Mouse (Mus musculus) hindbrain, postnatal 0 days (tissue): ENCODE data around the gene Slc7a5. TPM values are rescaled to one million over a fixed set of nuclear protein-coding genes. Genes with fewer than 3 reads are reported as not detected.

ENCODE experiments used
- ATAC-seq: fragments of 200-750 bp; cut with Nextera tagmentation; 2 replicates; pipeline ENCODE4 v1.8.0; 2017; ENCODE audit warnings: mild to moderate bottlenecking, moderate TSS enrichment, moderate library complexity
- DNase-seq: peaks from one replicate; pipeline ENCODE4 v3.0.0-alpha.2; 2015; ENCODE audit warnings: low spot score
- H3K27ac ChIP-seq: fragments of 300-500 bp; sonication (generic); 2 replicates; pipeline ENCODE4 v1.5.1; 2014; ENCODE audit warnings: mild to moderate bottlenecking
- H3K27me3 ChIP-seq: fragments of 300-500 bp; sonication (generic); 2 replicates; pipeline ENCODE4 v1.6.1; 2014; ENCODE audit warnings: low read length, mixed read lengths; ENCODE audit not compliant: insufficient read depth
- H3K36me3 ChIP-seq: fragments of 300-500 bp; sonication (generic); 2 replicates; pipeline ENCODE4 v1.6.1; 2014; ENCODE audit warnings: low read length, mixed read lengths; ENCODE audit not compliant: insufficient read depth
- H3K4me1 ChIP-seq: fragments of 300-500 bp; sonication (generic); 2 replicates; pipeline ENCODE4 v1.6.1; 2014; ENCODE audit warnings: antibody characterized with exemption, low read length, mixed read lengths; ENCODE audit not compliant: insufficient read depth
- H3K4me2 ChIP-seq: fragments of 300-500 bp; sonication (generic); 2 replicates; pipeline ENCODE4 v1.6.1; 2014; ENCODE audit warnings: low read depth, mild to moderate bottlenecking, low read length, moderate library complexity, mixed read lengths
- H3K4me3 ChIP-seq: fragments of 300-500 bp; sonication (generic); 2 replicates; pipeline ENCODE4 v1.5.1; 2014; ENCODE audit warnings: low read length
- H3K9ac ChIP-seq: fragments of 300-500 bp; sonication (generic); replicated peaks from 2 replicates; pipeline ENCODE4 v1.6.1; 2014; ENCODE audit warnings: mild to moderate bottlenecking, low read length, moderate library complexity, mixed read lengths
- H3K9me3 ChIP-seq: fragments of 300-500 bp; sonication (generic); 2 replicates; pipeline ENCODE4 v1.6.1; 2016; ENCODE audit warnings: low read length, mixed read lengths
- CTCF ChIP-seq: IDR thresholded peaks from 2 replicates; pipeline ENCODE4 v1.5.1; 2016; ENCODE audit warnings: antibody characterized with exemption, control low read depth, low read depth
- WGBS: fragments of 180-500 bp; shearing (Covaris S2); extraction: QIAGEN DNeasy Blood & Tissue Kit; methylation state at CpG from one replicate; pipeline ENCODE4 v1.1.7; 2014; 5-methylcytosine and 5-hydroxymethylcytosine counted together
- polyA plus RNA-seq: library from polyadenylated mRNA; unstranded; fragments of >200 nt; fragmentation: Nextera tagmentation; extraction: Ambion mirVana; gene quantifications from 2 replicates; pipeline ENCODE4 v1.2.1, GENCODE M21; 2015
- total RNA-seq: library from RNA; depleted of rRNA; stranded (reverse); fragments of >200 nt; gene quantifications from 2 replicates; pipeline ENCODE4 v1.2.3, GENCODE M21; 2014; rRNA removed

Gene Slc7a5
- total and polyA plus RNA-seq, 2 experiments from 2014 or later, result 72.1 to 148 TPM

DNA sequence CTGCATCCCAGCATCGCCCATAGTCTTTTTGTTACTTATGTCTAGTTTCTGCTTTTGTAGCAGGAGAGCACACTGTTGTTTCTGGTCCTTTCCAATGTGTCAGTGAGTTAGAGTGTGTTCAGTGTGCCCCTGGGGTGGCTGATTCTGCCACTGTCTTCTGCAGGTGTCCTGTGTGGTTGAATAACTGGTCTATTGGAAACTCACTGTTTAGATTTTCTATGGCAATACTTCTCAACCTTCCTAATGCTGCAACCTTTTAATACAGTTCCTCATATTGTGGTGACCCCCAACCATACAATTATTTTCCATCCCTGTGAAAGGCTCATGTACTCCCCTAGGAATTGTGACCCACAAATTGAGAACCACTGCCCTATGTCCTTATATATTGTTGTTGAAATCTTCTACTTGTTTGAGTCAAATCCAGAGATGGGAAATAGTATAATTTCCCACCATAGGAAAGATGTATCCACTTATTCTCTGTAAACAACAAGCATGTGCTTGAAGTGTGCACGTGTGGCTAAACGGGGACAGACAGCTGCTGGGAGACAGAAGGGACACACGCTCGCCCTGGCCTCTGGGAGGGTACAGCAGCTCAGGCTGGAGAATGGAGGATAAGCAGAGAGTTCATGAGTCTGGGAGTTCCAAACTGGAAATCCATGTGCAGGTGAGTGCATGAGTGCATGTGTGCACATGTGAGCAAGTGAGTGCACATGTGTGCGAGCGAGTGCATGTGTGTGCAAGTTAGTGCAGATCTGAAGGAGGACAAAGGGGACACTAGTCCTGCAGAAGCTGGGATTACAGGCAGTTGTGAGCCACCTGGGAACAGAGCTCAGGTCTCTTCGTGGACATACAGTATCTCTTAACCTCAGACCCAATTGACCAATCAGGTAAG, 65.2 kb downstream of the Slc7a5 start:
- Histone ChIP-seq H3K9ac (no peak overlapping the region), H3K27me3 (no peaks in the 10 kb centered on the region), H3K36me3 (no peaks in the 10 kb centered on the region), H3K4me1 (no peaks in the 10 kb centered on the region), H3K4me2 (no peak overlapping the region), H3K27ac (no peak overlapping the region), H3K4me3 (no peak overlapping the region), H3K9me3 (no peaks in the 10 kb centered on the region)
- DNase-seq (no peak), ATAC-seq (no peak)
- WGBS, result 90% methylated on average over 8 of the region's 8 CpGs
- TF ChIP-seq CTCF, result no peak

DNA sequence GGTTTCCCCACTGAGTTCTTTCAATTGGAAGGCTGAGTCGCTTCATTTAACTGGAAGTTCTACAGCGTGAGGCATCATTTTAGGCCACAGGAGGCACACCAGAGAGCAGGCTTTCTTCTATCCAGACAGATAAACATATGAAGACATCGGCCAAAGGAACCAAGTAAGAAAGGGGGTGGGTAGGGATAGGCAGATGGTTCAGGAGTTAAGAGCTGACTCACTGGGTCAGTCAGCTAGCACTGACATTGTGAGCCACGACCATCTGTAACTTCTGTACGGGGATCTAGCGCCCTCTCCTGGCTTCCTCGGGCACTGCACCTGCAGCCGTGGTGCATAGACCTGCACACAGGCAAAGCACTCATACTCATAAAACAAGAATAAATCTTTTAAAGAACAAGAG, 66.3 kb downstream of the Slc7a5 start:
- Histone ChIP-seq H3K27me3 (no peaks in the 10 kb centered on the region), H3K27ac (no peak overlapping the region), H3K9me3 (no peaks in the 10 kb centered on the region), H3K4me3 (no peak overlapping the region), H3K36me3 (no peaks in the 10 kb centered on the region), H3K4me1 (no peaks in the 10 kb centered on the region), H3K4me2 (no peak overlapping the region), H3K9ac (no peak overlapping the region)
- TF ChIP-seq CTCF, result peak; percentile 89
- peak; percentile 70 for ATAC-seq
- peak; percentile 68 for DNase-seq
- WGBS, result 34% methylated on average over 8 of the region's 8 CpGs

- TF ChIP-seq CTCF, result peak; percentile 75
- Histone ChIP-seq H3K4me1 (peaks cover 11% of the 10 kb centered on the region), H3K36me3 (no peaks in the 10 kb centered on the region), H3K4me2 (no peak overlapping the region), H3K27me3 (no peaks in the 10 kb centered on the region), H3K27ac (no peak overlapping the region), H3K9ac (no peak overlapping the region), H3K4me3 (no peak overlapping the region; the same call in 1 of the 2 replicates), H3K9me3 (no peaks in the 10 kb centered on the region)
- peak; percentile 88 for DNase-seq
- WGBS, result 12% methylated on average over 6 of the region's 6 CpGs
- ATAC-seq, result no peak
These were observed 75.0 kb downstream of the Slc7a5 start for GRCm38 (mm10) chr8:121832503-121832902.

DNA sequence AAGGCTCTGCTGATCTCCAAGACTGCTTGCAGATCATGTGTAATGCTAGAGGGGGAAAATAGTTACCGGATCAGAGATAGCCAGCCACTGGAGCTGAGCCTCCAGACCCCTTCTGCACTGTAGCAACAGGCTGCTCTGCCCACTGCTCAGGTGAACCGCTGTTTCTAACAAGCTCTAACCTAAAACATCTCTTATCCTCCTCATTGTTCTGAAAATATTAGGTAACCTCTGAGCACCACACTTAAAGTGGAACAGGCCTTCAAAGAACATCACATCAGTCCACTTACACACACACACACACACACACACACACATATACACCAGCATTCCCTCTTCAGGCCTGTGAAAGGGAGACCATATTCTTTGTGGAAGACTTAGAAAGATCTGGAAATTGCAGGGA, 75.4 kb downstream of the Slc7a5 start:
- peaks cover 11% of the 10 kb centered on the region for H3K4me1 ChIP-seq
- no peaks in the 10 kb centered on the region for H3K36me3 ChIP-seq
- no peak overlapping the region for H3K27ac ChIP-seq
- no peaks in the 10 kb centered on the region for H3K27me3 ChIP-seq
- DNase-seq (no peak), ATAC-seq (no peak)
- H3K9ac ChIP-seq, result 0 out of 2 replicates have a peak overlapping the region, but pooled peaks have one; percentile 1
- H3K4me2 ChIP-seq, result no peak overlapping the region
- WGBS, result 83% methylated on average over 2 of the region's 2 CpGs
- no peak overlapping the region for H3K4me3 ChIP-seq
- no peak for TF ChIP-seq CTCF
- H3K9me3 ChIP-seq, result no peaks in the 10 kb centered on the region

Other genes starting within 250 kb of the Slc7a5 start
- 66.0 and 75.2 TPM in 2 replicates for gene Jph3, start 178.1 kb downstream of the Slc7a5 start, total RNA-seq
- 98.3 and 102 TPM in 2 replicates for gene Jph3, start 178.1 kb downstream of the Slc7a5 start, polyA plus RNA-seq
- 25.2 and 32.5 TPM in 2 replicates for gene Klhdc4, start 78.1 kb downstream of the Slc7a5 start, total RNA-seq
- gene Klhdc4, start 78.1 kb downstream of the Slc7a5 start, polyA plus RNA-seq, result 34.5 and 36.3 TPM in 2 replicates
- 0.42 TPM in 1 of 2 replicates, not detected in the other for gene Car5a, start 37.2 kb upstream of the Slc7a5 start, total RNA-seq
- gene Car5a, start 37.2 kb upstream of the Slc7a5 start, polyA plus RNA-seq, result 0.23 and 0.50 TPM in 2 replicates
- gene Banp, start 42.1 kb upstream of the Slc7a5 start, total RNA-seq, result 59.7 and 62.5 TPM in 2 replicates
- gene Banp, start 42.1 kb upstream of the Slc7a5 start, polyA plus RNA-seq, result 22.5 and 22.8 TPM in 2 replicates